Mouse (Mus musculus): ENCODE measurements around the gene Spata20.

Spata20 gene

GRCm38 (mm10) chr11:94482738-94483137 is 3.2 kb downstream of the Spata20 start:
- no peak for DNase-seq (ENCODE audit: low spot score)

GRCm38 (mm10) chr11:94481963-94482362 is 4.0 kb downstream of the Spata20 start:
- no peak for DNase-seq (ENCODE audit: low spot score)

- DNase-seq (ENCODE audit: low spot score): no peak
Observed at GRCm38 (mm10) chr11:94480382-94480781, 5.6 kb downstream of the Spata20 start.

GRCm38 (mm10) chr11:94477651-94478050 is 8.3 kb downstream of the Spata20 start:
- no peak for DNase-seq (ENCODE audit: low spot score)

GRCm38 (mm10) chr11:94475722-94476121 is 10.3 kb downstream of the Spata20 start:
- DNase-seq (ENCODE audit: low spot score): no peak

GRCm38 (mm10) chr11:94474544-94474910 is 11.5 kb downstream of the Spata20 start:
- DNase-seq (ENCODE audit: low spot score): no peak

- peak; percentile 75 for DNase-seq (ENCODE audit: low spot score)
Observed at GRCm38 (mm10) chr11:94473707-94474543, 12.1 kb downstream of the Spata20 start, which contains the start of gene Cacna1g. TSS of gene Cacna1g (minus strand) at chr11:94474198.

- DNase-seq (ENCODE audit: low spot score): no peak
Observed at GRCm38 (mm10) chr11:94472916-94473706, 12.9 kb downstream of the Spata20 start.

GRCm38 (mm10) chr11:94472585-94472915 is 13.4 kb downstream of the Spata20 start:
- DNase-seq (ENCODE audit: low spot score): no peak

- DNase-seq (ENCODE audit: low spot score): no peak
Observed at GRCm38 (mm10) chr11:94471740-94472584, 14.0 kb downstream of the Spata20 start.

GRCm38 (mm10) chr11:94470391-94470790 is 15.6 kb downstream of the Spata20 start:
- no peak for DNase-seq (ENCODE audit: low spot score)

GRCm38 (mm10) chr11:94469136-94470064 is 16.6 kb downstream of the Spata20 start:
- no peak for DNase-seq (ENCODE audit: low spot score)

GRCm38 (mm10) chr11:94468582-94469064 is 17.4 kb downstream of the Spata20 start:
- no peak for DNase-seq (ENCODE audit: low spot score)

- no peak for DNase-seq (ENCODE audit: low spot score)
Observed at GRCm38 (mm10) chr11:94466333-94466855, 19.6 kb downstream of the Spata20 start.

- DNase-seq (ENCODE audit: low spot score): no peak
Observed at GRCm38 (mm10) chr11:94464170-94464569, 21.8 kb downstream of the Spata20 start.

- no peak for DNase-seq (ENCODE audit: low spot score)
Observed at GRCm38 (mm10) chr11:94461856-94462255, 24.1 kb downstream of the Spata20 start.

GRCm38 (mm10) chr11:94457001-94457400 is 29.0 kb downstream of the Spata20 start:
- no peak for DNase-seq (ENCODE audit: low spot score)

GRCm38 (mm10) chr11:94456347-94456746 is 29.6 kb downstream of the Spata20 start:
- DNase-seq (ENCODE audit: low spot score): no peak

GRCm38 (mm10) chr11:94455161-94455820 is 30.7 kb downstream of the Spata20 start:
- DNase-seq (ENCODE audit: low spot score): no peak

GRCm38 (mm10) chr11:94454756-94455155 is 31.2 kb downstream of the Spata20 start:
- DNase-seq (ENCODE audit: low spot score): no peak
